Mouse (Mus musculus) embryonic facial prominence, embryonic 13.5 days (tissue): ENCODE data around the gene Galnt2. TPM values are rescaled to one million over a fixed set of nuclear protein-coding genes. Genes with fewer than 3 reads are reported as not detected.

Experiments used
- ATAC-seq: fragments of 200-750 bp; cut with Nextera tagmentation; 2 replicates; pipeline ENCODE4 v1.8.0; 2017; ENCODE audit warnings: low read depth; ENCODE audit not compliant: insufficient number of reproducible peaks, insufficient read depth, low FRiP score, low TSS enrichment
- H3K27ac ChIP-seq: fragments of 300-500 bp; sonication (generic); 2 replicates; pipeline ENCODE4 v1.5.1; 2015; ENCODE audit warnings: moderate library complexity, mild to moderate bottlenecking, inconsistent platforms
- H3K27me3 ChIP-seq: fragments of 300-500 bp; sonication (generic); 2 replicates; pipeline ENCODE4 v1.6.1; 2015; ENCODE audit warnings: mild to moderate bottlenecking, inconsistent platforms
- H3K36me3 ChIP-seq: fragments of 300-500 bp; sonication (generic); 2 replicates; pipeline ENCODE4 v1.6.1; 2015; ENCODE audit warnings: mild to moderate bottlenecking, inconsistent platforms
- H3K4me1 ChIP-seq: fragments of 300-500 bp; sonication (generic); 2 replicates; pipeline ENCODE4 v1.6.1; 2015; ENCODE audit warnings: inconsistent platforms
- H3K4me2 ChIP-seq: fragments of 300-500 bp; sonication (generic); 2 replicates; pipeline ENCODE4 v1.6.1; 2015; ENCODE audit warnings: moderate library complexity, mild to moderate bottlenecking, inconsistent platforms
- H3K4me3 ChIP-seq: fragments of 300-500 bp; sonication (generic); 2 replicates; pipeline ENCODE4 v1.5.1; 2015; ENCODE audit warnings: mild to moderate bottlenecking, inconsistent platforms
- H3K9ac ChIP-seq: fragments of 300-500 bp; sonication (generic); 2 replicates; pipeline ENCODE4 v1.6.1; 2015; ENCODE audit warnings: mild to moderate bottlenecking, inconsistent platforms
- H3K9me3 ChIP-seq: fragments of 300-500 bp; sonication (generic); 2 replicates; pipeline ENCODE4 v1.6.1; 2016; ENCODE audit warnings: inconsistent platforms
- WGBS: fragments of 180-500 bp; shearing (Covaris S2); methylation state at CpG from one replicate; pipeline ENCODE4 v1.1.7; 2015; ENCODE audit warnings: mixed read lengths; 5-methylcytosine and 5-hydroxymethylcytosine counted together
- polyA plus RNA-seq: library from polyadenylated mRNA; unstranded; fragments of >200 nt; fragmentation: Nextera tagmentation; extraction: Ambion mirVana; gene quantifications from 2 replicates; pipeline ENCODE4 v1.2.1, GENCODE M21; 2015

Gene Galnt2
- polyA plus RNA-seq, 1 experiment from 2014 or later = 42.0 TPM

GRCm38 (mm10) chr8:124330433-124330832 is 99.2 kb downstream of the Galnt2 start:
- Histone ChIP-seq H3K27ac (no peak overlapping the region), H3K9me3 (no peaks in the 10 kb centered on the region), H3K4me1 (no peaks in the 10 kb centered on the region), H3K9ac (no peak overlapping the region), H3K4me3 (no peak overlapping the region), H3K4me2 (no peak overlapping the region), H3K36me3 (peaks cover 86% of the 10 kb centered on the region), H3K27me3 (no peaks in the 10 kb centered on the region)
- ATAC-seq = no peak
- 69% methylated on average over 2 of the region's 3 CpGs for WGBS

DNA sequence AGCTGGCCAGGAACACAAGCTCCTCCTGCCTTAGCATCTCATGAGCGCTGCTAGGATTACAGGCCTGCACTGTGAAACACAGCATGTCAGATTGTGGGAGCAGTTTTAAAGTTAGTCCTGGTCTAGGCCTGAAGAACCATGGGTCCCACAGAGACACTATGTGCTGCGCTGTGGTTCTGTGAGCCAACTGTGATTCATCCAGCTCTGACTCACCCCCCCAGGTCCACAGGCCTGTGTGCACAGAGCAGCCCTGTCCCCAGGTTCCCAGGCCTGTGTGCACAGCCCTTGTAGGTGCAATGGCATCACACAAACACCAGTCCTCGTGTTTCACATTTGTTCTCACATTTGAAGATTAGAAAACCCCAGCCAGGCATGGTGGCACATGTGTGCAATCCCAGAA is 99.9 kb downstream of the Galnt2 start:
- no peak for ATAC-seq
- Histone ChIP-seq H3K27me3 (no peaks in the 10 kb centered on the region), H3K4me3 (no peak overlapping the region), H3K9ac (no peak overlapping the region), H3K4me1 (no peaks in the 10 kb centered on the region), H3K4me2 (no peak overlapping the region), H3K27ac (no peak overlapping the region), H3K9me3 (no peaks in the 10 kb centered on the region), H3K36me3 (peaks cover 86% of the 10 kb centered on the region)
- WGBS = 93% methylated on average over 3 of the region's 3 CpGs

DNA sequence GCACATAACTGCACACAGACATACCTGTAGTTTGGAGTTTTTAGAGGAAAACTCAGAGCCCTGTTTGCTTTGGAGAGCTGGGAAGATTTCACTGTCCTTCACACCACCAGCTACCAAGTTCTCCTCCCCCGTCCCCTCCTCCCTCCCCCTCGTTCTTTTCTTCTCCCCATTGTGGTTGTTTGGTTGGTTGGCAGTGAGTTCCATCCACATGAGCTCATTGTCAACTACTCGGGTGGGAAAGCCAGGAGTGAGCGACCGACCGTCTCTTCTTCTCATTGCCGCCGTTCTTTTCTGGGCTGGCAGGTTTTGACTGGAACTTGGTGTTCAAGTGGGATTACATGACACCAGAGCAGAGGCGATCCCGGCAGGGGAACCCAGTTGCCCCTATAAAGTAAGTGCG is 100.5 kb downstream of the Galnt2 start:
- H3K4me3 ChIP-seq = no peak overlapping the region
- H3K9me3 ChIP-seq = no peaks in the 10 kb centered on the region
- H3K27me3 ChIP-seq = no peaks in the 10 kb centered on the region
- WGBS = 78% methylated on average over 11 of the region's 11 CpGs
- H3K4me1 ChIP-seq = no peaks in the 10 kb centered on the region
- no peak overlapping the region for H3K4me2 ChIP-seq
- no peak overlapping the region for H3K9ac ChIP-seq
- ATAC-seq = no peak
- H3K27ac ChIP-seq = no peak overlapping the region
- H3K36me3 ChIP-seq = peaks cover 87% of the 10 kb centered on the region

DNA sequence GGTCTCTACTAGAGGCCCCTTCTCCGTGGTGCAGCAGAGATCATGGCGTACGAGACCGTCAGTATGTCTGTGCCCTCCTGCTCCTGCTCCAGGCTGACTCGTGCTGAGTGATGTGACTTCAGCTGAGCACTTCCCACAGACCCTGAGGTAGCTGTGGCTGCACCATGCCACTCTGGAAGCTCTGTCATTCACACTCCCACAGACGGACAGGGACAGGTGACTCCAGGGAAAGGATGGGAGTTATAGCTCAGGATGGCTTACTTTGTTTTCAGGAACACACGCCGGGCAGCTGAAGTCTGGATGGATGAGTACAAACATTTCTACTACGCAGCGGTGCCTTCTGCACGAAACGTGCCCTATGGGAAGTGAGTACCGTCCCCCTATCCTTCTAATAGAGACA is 105.1 kb downstream of the Galnt2 start:
- Histone ChIP-seq H3K4me1 (peaks cover 5% of the 10 kb centered on the region; the same call in 1 of the 2 replicates), H3K9me3 (no peaks in the 10 kb centered on the region), H3K27ac (no peak overlapping the region), H3K4me3 (no peak overlapping the region), H3K4me2 (no peak overlapping the region), H3K36me3 (peaks cover 90% of the 10 kb centered on the region), H3K27me3 (no peaks in the 10 kb centered on the region), H3K9ac (no peak overlapping the region)
- 88% methylated on average over 13 of the region's 13 CpGs for WGBS
- no peak for ATAC-seq

DNA sequence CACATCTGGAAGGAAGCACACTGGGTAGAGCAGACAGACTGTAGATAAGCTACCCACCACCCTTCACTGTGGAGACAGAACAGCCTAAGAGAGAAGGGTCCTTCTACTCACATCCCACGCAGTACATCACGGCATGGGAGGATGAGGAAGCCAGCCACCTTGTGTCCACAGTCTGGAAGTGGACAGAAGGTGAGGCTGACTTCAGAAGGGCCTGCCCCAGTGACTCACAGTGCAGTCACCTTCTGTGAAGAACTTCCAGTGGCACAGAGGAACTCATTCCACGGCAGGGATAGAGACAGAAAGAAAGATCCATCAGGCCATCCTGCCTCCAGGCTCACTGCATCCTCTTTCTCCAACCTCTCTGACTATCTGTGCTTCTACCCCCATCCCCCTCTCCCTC is 108.6 kb downstream of the Galnt2 start:
- ATAC-seq = no peak; the same call in 1 of the 2 replicates
- WGBS = 87% methylated on average over 3 of the region's 3 CpGs

DNA sequence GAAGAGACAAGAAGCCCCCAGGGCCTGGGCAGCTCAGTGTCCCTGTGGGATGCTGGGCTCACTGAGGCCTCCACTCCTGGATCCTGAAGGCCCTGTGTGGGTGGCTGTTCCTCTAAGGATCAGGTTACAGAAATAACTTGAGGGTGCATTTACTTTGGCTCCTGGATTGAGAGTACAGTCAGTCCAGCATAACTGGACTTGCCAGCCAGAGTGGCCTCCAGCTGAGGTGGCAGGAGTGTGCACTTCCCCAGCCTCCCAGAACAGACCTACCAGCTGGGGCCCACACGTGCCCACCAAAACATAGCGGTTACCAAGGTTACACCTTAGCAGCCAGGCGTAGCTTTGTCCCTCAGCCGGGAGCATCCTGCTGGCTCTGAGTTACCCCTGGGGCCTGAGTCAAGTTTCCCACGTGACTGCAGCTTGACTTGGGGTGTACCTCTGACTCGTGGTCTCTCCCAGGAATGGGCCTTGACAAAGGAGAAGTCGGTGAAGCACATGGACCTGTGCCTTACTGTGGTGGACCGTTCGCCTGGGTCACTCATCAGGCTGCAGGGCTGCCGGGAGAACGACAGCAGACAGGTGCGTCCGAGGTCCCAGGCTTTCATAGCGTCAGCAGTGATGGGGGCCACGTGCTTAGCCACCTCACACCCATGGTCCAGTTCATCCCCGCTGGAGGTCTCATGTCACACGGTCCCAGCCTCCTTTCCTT is 109.3 kb downstream of the Galnt2 start:
- Histone ChIP-seq H3K36me3 (peaks cover 86% of the 10 kb centered on the region), H3K9me3 (no peaks in the 10 kb centered on the region), H3K27me3 (no peaks in the 10 kb centered on the region), H3K4me2 (no peak overlapping the region), H3K9ac (no peak overlapping the region), H3K27ac (no peak overlapping the region), H3K4me1 (peaks cover 5% of the 10 kb centered on the region; the same call in 1 of the 2 replicates), H3K4me3 (no peak overlapping the region)
- 72% methylated on average over 17 of the region's 17 CpGs for WGBS
- ATAC-seq = no peak

More for the DNA sequence above, 108.6 kb downstream of the Galnt2 start:
- Histone ChIP-seq H3K4me3 (no peak overlapping the region), H3K9me3 (no peaks in the 10 kb centered on the region), H3K4me2 (no peak overlapping the region), H3K27me3 (no peaks in the 10 kb centered on the region), H3K36me3 (peaks cover 89% of the 10 kb centered on the region), H3K4me1 (peaks cover 5% of the 10 kb centered on the region; the same call in 1 of the 2 replicates), H3K9ac (no peak overlapping the region), H3K27ac (no peak overlapping the region)

DNA sequence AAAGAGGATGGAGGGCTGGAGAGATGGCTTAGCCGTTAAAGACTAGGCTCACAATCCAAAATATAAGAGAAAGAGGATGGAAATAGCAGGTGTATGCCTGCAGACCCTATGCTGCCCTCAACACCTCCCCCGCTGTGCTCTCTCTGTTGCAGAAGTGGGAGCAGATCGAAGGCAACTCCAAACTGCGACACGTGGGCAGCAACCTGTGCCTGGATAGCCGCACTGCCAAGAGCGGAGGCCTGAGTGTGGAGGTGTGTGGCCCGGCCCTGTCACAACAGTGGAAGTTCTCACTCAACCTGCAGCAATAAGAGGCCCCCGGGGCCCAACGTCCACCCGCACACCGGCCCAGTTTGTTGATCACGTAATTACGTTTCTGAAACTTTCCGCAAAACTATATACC is 112.0 kb downstream of the Galnt2 start:
- no peaks in the 10 kb centered on the region for H3K27me3 ChIP-seq
- H3K4me2 ChIP-seq = no peak overlapping the region
- no peak overlapping the region for H3K9ac ChIP-seq
- peaks cover 17% of the 10 kb centered on the region for H3K4me1 ChIP-seq
- no peak overlapping the region for H3K4me3 ChIP-seq
- ATAC-seq = no peak
- no peaks in the 10 kb centered on the region for H3K9me3 ChIP-seq
- peaks cover 61% of the 10 kb centered on the region for H3K36me3 ChIP-seq
- WGBS = 90% methylated on average over 15 of the region's 15 CpGs
- no peak overlapping the region for H3K27ac ChIP-seq

GRCm38 (mm10) chr8:124343991-124344390 is 112.8 kb downstream of the Galnt2 start:
- Histone ChIP-seq H3K36me3 (peaks cover 52% of the 10 kb centered on the region), H3K4me1 (peaks cover 17% of the 10 kb centered on the region), H3K4me3 (no peak overlapping the region), H3K27me3 (no peaks in the 10 kb centered on the region), H3K4me2 (no peak overlapping the region), H3K27ac (no peak overlapping the region), H3K9ac (no peak overlapping the region), H3K9me3 (no peaks in the 10 kb centered on the region)
- 92% methylated on average over 12 of the region's 12 CpGs for WGBS
- ATAC-seq = no peak

- WGBS = 84% methylated on average over 10 of the region's 10 CpGs
- Histone ChIP-seq H3K4me3 (no peak overlapping the region), H3K4me1 (peaks cover 17% of the 10 kb centered on the region), H3K9me3 (no peaks in the 10 kb centered on the region), H3K27ac (no peak overlapping the region), H3K27me3 (no peaks in the 10 kb centered on the region), H3K9ac (no peak overlapping the region), H3K36me3 (peaks cover 44% of the 10 kb centered on the region), H3K4me2 (no peak overlapping the region)
- no peak for ATAC-seq
These were observed 113.9 kb downstream of the Galnt2 start for GRCm38 (mm10) chr8:124345098-124345497.

DNA sequence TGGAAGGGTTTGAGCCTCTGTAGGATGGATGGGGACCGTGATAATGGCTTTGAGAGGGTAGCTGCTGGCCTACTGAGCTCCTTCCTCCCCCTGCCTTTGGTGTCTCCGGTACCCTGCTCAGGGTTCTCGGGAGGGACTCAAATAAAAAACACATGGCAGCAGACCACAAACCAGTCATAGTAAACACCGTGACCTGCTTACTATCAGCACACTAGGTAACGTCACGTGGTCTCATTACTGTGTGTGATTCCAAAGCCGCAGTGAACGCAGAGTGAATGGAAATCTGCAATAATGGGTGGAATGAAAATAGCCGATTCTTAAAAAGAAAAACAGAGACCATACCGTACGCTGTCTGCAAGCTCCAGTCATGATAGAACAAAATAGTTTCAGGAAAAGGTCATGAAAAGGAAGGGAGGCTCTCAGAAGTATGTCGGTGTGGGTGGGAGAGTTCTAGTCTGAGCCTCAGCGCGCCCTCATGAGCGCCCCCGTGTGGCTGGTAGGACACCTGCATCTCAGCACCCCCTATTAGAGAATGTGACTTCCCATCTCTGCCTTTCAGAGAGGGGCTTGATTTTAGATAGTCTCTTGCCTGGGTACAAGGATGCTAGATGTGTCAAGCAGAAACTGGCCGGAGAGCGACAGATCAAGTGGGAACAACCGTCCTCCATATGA is 115.8 kb downstream of the Galnt2 start:
- WGBS = 24% methylated on average over 19 of the region's 19 CpGs
- Histone ChIP-seq H3K27me3 (no peaks in the 10 kb centered on the region), H3K9me3 (no peaks in the 10 kb centered on the region), H3K4me3 (no peak overlapping the region), H3K4me1 (peaks cover 12% of the 10 kb centered on the region), H3K27ac (peak overlapping the region; percentile 55), H3K4me2 (peak overlapping the region; percentile 43), H3K9ac (no peak overlapping the region), H3K36me3 (peaks cover 29% of the 10 kb centered on the region)
- ATAC-seq = 0 out of 2 replicates have a peak, but pooled peaks have one; percentile 12

DNA sequence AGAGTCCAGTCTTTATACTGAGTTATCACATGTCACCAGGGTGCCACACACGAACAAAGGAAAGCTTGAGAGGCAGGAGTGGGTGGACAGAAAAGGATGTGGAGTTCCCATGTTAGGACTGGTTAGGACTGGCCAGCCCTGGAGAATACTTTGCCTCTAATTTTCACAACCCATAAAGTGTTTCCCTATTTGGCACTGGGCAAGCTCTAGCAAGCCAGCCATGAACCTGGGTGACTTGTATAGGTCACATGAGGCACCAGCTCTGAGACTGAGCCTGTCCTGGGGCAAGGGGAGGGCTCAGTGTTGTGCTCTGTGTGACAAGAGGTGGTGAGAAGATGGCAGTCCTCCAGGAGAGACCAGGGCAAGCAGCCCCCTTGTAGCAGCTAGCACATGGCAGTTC is 116.9 kb downstream of the Galnt2 start:
- H3K4me1 ChIP-seq = peaks cover 12% of the 10 kb centered on the region
- no peaks in the 10 kb centered on the region for H3K9me3 ChIP-seq
- H3K4me2 ChIP-seq = no peak overlapping the region
- H3K27ac ChIP-seq = no peak overlapping the region
- H3K4me3 ChIP-seq = no peak overlapping the region
- no peak for ATAC-seq
- no peaks in the 10 kb centered on the region for H3K27me3 ChIP-seq
- H3K9ac ChIP-seq = no peak overlapping the region
- WGBS = 59% methylated on average over 1 of the region's 1 CpGs
- H3K36me3 ChIP-seq = peaks cover 21% of the 10 kb centered on the region

- no peaks in the 10 kb centered on the region for H3K9me3 ChIP-seq
- no peak overlapping the region for H3K27ac ChIP-seq
- no peak overlapping the region for H3K4me2 ChIP-seq
- 37% methylated on average over 7 of the region's 7 CpGs for WGBS
- H3K4me1 ChIP-seq = peaks cover 12% of the 10 kb centered on the region
- no peak overlapping the region for H3K9ac ChIP-seq
- H3K36me3 ChIP-seq = peaks cover 5% of the 10 kb centered on the region; the same call in 1 of the 2 replicates
- no peak overlapping the region for H3K4me3 ChIP-seq
- no peaks in the 10 kb centered on the region for H3K27me3 ChIP-seq
- ATAC-seq = no peak
These were observed 118.5 kb downstream of the Galnt2 start for GRCm38 (mm10) chr8:124349663-124350062.
